Mouse (Mus musculus) left cerebral cortex, adult 18-20 months (tissue): ENCODE data around the gene Nos1ap. TPM values are rescaled to one million over a fixed set of nuclear protein-coding genes. Genes with fewer than 3 reads are reported as not detected.

Source experiments
- DNase-seq, 2 experiments: peaks; one replicate each; pipeline ENCODE4 v3.0.0; 2021 to 2022; ENCODE audit warnings: low spot score in 2 of 2, mixed read lengths in 1 of 2
- total RNA-seq, 2 experiments: library from RNA; stranded (reverse); gene quantifications; 2 replicates each; pipeline ENCODE4 v1.2.3; 2021

Gene Nos1ap
- total RNA-seq, 2 experiments from 2014 or later = 191 to 200 TPM

DNA sequence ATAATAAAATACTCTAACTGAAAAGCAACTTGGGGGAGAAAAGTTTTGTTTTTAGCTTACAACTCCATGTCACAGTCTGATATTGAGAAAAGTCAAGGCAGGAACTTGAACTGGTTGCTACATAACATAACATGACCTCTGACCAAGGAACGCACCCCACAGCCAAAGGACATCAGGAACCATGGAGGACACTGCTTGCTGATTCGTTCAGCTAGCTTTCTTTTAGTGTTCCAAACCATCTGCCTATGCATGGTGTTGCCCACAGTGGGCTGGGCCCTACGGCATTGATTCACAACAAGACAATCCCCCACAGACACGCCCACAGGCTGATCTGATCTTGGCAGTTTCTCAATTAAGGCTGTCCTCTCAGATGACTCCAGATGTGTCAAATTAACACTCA, 167.5 kb downstream of the Nos1ap start:
- no peak for DNase-seq

- DNase-seq = no peak
These were observed 169.7 kb downstream of the Nos1ap start for GRCm38 (mm10) chr1:170419961-170420360.

GRCm38 (mm10) chr1:170418131-170418530, 171.5 kb downstream of the Nos1ap start:
- DNase-seq = no peak

GRCm38 (mm10) chr1:170416967-170417366, 172.7 kb downstream of the Nos1ap start:
- DNase-seq = no peak

DNA sequence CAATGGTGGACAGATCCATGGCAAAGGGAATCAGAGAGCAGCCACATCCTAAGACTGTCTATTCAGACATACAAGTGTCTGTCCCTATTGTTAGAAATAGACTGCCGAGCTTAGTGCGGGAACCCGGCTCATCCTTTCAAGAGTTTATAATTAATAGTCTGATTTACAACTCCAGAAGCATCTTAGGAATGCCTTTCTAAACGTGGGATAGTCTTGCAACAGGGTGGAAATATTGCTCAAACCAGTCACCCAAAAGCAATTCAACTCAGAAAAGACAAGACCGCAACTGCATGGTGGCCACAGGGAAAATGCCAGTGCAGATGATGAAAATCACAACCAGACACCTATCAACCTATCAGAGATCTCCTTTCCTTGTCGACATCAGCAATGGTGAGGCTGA, 173.5 kb downstream of the Nos1ap start:
- no peak for DNase-seq

DNA sequence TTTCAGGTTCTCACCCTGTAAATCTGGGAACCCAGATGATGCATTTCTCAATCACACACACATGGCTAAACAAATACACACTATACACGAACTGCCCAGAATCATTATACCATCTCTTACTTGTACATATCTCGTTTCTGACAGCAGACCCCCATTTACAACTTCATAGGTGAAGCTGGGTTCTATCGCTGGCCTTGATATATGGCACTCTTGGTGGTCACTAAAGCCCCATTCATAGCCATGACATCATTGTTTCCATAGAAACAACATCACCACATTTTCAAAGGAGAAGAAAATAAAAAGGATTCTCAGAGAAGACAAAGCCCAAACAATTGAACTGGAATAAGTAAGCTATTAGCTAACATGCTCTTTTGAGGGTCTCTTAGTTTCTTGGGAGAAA, 174.3 kb downstream of the Nos1ap start:
- DNase-seq = no peak

DNA sequence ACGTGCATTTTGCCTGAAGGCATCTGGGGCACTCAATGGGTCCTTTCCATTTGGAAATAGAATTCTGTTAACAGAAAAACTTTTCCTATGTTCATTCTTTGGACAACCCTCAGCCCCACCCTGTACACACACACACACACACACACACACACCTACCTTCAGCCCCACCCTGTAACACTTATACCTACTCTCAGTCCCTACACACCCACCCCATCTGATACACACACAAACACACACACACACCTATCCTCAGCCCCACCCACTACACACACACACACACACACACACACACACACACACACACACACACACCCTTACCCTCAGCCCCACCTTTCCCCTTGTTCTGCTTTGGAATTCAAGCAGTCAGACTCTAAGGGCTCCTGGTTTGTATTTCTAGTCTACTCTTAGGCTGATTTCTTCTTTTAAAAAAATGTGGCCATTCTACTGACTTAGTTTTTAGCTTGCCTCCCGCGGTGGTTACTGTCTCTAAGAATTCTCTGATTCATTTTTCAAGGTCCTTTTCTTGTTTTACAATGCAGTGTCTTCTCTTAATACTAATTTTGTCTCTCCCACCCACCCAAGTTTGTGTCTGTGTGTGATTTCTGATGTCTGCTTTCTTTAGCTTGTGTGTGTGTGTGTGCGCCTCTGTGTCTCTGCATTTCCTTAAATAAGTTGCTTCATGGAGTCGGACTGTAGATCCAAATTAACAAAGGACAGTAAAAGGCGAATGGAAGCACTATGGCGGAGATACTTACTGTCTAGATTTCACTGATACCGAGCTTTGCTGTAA, 179.1 kb downstream of the Nos1ap start:
- no peak for DNase-seq

DNA sequence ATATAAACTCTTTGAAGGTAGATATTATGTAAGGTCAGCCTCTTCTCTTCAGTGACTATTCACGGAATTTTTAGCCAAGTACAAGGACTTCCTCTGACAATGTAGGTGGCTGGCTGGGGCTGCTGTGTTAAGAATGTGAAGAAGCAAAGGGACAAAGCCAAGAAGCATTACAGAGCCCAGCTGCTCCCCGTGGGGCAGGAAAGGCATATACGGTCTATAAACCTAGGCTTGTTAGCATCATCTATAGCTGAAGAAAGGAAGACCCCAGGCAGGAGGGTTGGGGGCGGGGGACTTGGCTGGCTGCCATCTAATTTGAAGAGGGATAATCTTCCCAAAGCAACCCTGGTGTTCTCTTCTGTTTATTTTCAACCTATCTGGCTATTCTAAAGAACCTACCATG, 180.6 kb downstream of the Nos1ap start:
- peak; percentile 39 to 55 for DNase-seq

DNA sequence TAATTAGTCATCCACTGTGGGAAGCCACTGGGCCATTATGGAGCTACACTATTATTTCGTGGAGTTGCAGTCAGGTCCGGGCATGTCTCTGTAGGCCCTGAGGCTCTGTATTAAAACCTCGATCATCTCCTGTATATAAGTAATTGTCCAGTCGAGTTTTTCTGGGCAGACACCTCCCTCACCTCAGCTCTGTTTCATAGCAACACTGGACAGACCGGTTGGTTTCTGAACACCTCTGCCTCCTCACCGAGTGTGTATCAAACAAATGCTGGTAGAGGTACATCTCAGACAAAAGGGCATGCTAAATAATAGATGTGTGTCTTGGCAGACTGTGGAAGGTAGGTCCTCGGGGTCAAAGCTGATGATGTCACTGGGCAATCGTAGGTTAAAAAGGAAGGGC, 182.7 kb downstream of the Nos1ap start:
- DNase-seq = no peak

GRCm38 (mm10) chr1:170405152-170405551, 184.5 kb downstream of the Nos1ap start:
- no peak for DNase-seq

GRCm38 (mm10) chr1:170402682-170403081, 187.0 kb downstream of the Nos1ap start:
- peak in 1 of 2 experiments; percentile 36 for DNase-seq

DNA sequence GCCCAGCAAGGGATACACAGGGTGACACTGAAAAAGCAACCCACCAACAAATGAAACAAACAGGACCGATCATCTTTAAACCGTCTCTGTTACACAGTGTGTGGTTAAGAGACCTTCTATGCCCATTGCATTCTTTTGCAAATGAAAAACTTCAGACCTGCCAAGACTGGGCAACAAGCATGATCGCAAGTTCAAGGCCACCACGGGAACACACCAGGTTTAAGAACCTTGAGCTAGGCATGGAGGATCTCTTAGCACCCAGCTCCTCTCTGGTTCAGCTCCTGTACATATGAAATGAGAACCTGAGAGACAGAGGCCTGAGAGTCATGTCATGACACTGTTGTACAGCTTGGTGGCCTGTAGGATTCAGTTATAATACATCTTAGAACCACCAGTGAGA, 190.8 kb downstream of the Nos1ap start:
- no peak for DNase-seq

- DNase-seq = no peak
These were observed 194.6 kb downstream of the Nos1ap start for GRCm38 (mm10) chr1:170395101-170395500.

DNA sequence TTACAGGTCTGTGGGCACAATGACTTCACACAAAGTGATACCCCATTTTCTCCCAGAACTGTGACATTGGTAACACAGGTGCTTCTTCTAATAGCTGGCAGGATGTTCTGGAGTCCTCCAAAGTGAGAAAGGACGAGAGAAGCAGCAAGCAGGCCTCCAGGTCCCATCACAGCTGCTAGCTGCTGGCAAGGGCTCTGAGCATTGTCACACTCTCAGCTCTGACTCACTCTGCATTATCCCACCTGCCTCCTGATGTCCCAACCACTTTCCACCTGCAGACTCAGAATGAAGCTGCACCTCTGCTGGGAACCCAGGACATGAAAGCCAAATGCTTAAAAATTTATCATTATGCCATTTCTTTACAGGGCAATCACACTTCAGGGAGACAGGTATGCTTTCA, 195.0 kb downstream of the Nos1ap start:
- DNase-seq = no peak

- DNase-seq = no peak
These were observed 196.6 kb downstream of the Nos1ap start for GRCm38 (mm10) chr1:170392771-170393728.

DNA sequence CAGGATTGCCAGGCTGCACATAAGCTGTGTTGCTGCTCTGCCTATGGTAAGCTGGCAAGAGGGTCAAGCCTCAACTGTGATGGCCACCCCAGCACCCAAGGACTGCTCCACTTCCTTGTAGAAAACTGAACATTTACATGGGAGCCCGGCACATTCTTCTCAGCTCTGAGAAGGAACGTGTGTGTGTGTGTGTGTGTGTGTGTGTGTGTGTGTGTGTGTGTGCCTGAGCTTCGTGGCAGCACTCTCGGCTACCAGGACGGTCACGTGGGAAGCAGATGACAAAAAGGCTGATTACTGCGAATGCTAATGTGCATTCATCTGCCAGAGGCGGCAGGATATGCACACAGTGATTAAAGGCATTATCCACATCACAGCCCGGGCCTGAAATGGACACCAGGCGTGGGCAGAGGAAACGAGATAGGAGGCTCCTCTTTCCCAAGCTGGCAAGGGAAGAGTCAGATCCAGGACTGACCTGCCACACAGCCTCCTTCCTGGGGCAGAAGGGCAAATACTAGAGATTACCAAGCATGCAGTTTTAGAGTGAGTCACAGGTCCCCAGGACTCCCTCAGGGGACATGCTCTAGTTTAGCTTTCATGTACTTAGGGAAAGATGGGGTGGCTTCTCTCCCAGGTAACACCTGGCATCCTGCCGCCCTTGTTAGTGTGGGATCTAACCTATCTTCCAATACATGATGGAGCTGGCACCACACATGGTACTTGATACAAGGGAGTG, 202.3 kb downstream of the Nos1ap start:
- peak; percentile 55 to 57 for DNase-seq

DNA sequence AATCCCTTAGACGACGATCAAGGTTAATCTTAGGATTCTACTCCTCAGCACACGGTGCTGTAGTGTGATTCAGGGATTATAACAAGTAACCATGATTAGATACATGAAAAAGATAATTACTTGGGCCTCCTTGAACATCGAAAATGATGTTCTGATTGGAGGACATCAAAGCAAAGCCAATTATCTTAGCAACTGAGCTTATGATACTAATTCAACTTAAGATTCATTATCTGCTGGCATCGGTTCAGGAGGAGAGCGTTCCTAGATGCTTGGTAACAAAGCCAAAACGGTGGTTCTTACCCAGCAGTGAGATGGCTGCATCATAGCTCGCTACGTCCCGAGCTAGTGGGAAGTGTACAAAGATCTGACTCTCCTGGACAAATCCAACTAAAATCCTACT, 204.2 kb downstream of the Nos1ap start:
- DNase-seq = no peak

GRCm38 (mm10) chr1:170383530-170383929, 206.1 kb downstream of the Nos1ap start:
- DNase-seq = no peak

DNA sequence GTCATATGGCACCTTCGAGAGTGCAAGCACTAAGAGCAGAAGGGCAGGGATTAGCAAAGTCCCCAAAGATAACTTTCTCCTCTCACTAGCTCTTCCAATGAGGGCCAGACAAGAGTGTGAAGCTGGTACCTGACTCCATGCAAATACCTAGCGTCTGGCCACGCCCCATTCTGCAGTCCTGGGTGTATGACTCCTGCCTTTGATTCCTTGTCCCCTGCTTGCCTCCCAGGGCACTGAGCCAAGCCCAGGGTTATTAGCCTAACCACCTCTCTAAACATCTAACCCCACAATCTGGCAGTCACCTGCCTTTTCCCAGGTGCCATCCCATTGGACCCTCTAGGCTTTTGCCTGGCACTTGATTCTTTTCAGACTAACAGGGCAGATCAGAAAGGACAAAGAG, 208.2 kb downstream of the Nos1ap start:
- DNase-seq = no peak

- no peak for DNase-seq
These were observed 209.2 kb downstream of the Nos1ap start for GRCm38 (mm10) chr1:170380505-170380904.

- no peak for DNase-seq
These were observed 213.9 kb downstream of the Nos1ap start for GRCm38 (mm10) chr1:170375721-170376120.
